Mouse (Mus musculus): ENCODE measurements at regions not wholly inside any gene's neighbourhood (a gene's known extent, or its start where the extent isn't known, plus 50 kb on each side); places are given as distances from the start of the nearest gene placed in this dataset.

DNA sequence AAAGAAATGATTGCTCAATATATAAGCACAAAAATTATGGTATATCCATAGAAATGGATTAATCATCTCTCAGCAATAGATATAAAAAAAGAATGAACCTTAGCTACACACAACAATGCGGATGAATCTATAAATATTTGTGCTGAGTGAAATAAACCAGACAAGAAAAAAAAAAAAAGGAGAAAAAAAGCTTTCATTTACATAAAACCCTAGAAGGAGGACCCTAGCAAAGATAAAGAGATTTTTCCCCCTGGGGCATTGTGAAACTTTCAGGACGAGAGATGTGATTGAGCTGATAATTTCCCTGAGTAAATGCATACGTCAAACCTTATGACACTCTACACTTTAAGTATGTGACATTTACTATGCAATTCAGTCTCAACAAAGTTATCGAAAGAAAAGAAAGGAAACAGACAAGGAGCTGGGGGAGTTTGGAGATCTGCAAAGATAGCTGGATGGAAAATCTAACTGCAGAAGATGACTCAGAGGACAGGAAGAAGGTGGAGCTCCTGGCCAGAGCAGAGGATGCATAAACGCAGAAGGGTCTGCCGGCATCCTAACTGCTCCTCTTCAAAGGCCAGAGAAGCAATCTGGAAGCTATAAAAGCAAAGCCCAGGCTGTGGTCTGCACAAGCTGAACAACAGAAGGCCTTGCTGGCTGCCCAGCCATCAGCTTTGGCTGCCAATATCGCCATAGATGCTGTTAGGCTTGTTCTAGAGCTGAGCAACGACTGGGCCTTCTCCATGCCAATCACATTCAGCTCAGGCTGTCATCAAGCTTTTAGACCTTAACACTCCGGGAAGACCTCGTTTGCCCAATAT lies 115.6 kb upstream of the Nabp1 start:
- Histone ChIP-seq H3K36me3 (ENCODE audit: control insufficient read depth, insufficient read depth, low read length, poor library complexity, severe bottlenecking) (no peaks in the 10 kb centered on the region), H3K4me1 (ENCODE audit: control insufficient read depth, insufficient read depth, low read length) (no peaks in the 10 kb centered on the region), H3K27me3 (ENCODE audit: control insufficient read depth, insufficient read depth, low read length, poor library complexity, severe bottlenecking) (0 out of 2 replicates have a peak, but pooled peaks cover 1% of the 10 kb centered on the region), H3K9me3 (replicated peaks; ENCODE audit: control insufficient read depth, insufficient read depth, low read length, poor library complexity, severe bottlenecking) (no peaks in the 10 kb centered on the region), H3K4me3 (ENCODE audit: low read depth, low read length) (no peak overlapping the region), H3K27ac (ENCODE audit: insufficient read depth, low read length) (no peak overlapping the region), H3K9ac (ENCODE audit: low read depth, poor library complexity, severe bottlenecking) (no peak overlapping the region)
- TF ChIP-seq POLR2A (IDR thresholded peaks at IDR 0.05; ENCODE audit: insufficient read depth, low read length) (no peak), CTCF (IDR thresholded peaks at IDR 0.05; ENCODE audit: low read depth, low read length) (no peak), EP300 (IDR thresholded peaks at IDR 0.05; ENCODE audit: insufficient read depth, low read depth, low read length) (no peak)

DNA sequence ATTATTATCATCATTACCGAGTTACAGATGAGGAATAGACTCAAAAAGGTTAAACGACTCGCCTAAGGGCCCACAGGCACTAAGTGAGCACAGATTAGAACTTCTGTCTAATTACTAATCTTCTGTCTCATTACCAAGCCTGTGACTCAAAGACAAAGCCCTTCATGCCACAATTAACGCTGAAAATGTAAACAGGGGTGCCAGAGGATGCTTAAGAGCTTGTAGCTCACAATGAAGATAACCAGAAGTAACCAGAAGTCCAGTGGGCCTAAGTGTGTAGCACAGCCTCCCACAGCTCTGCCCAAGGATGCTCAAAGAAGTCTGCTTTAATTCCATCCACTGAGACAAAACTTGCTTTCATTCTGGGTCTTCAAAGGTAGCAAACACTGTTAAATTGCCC lies 113.7 kb upstream of the Nabp1 start:
- Histone ChIP-seq H3K4me1 (ENCODE audit: control insufficient read depth, insufficient read depth, low read length) (no peaks in the 10 kb centered on the region), H3K36me3 (ENCODE audit: control insufficient read depth, insufficient read depth, low read length, poor library complexity, severe bottlenecking) (no peaks in the 10 kb centered on the region), H3K27ac (ENCODE audit: insufficient read depth, low read length) (no peak overlapping the region), H3K9ac (ENCODE audit: low read depth, poor library complexity, severe bottlenecking) (no peak overlapping the region), H3K27me3 (ENCODE audit: control insufficient read depth, insufficient read depth, low read length, poor library complexity, severe bottlenecking) (0 out of 2 replicates have a peak, but pooled peaks cover 1% of the 10 kb centered on the region), H3K9me3 (replicated peaks; ENCODE audit: control insufficient read depth, insufficient read depth, low read length, poor library complexity, severe bottlenecking) (no peaks in the 10 kb centered on the region), H3K4me3 (ENCODE audit: low read depth, low read length) (no peak overlapping the region)
- TF ChIP-seq EP300 (IDR thresholded peaks at IDR 0.05; ENCODE audit: insufficient read depth, low read depth, low read length) (no peak), CTCF (IDR thresholded peaks at IDR 0.05; ENCODE audit: low read depth, low read length) (no peak), POLR2A (IDR thresholded peaks at IDR 0.05; ENCODE audit: insufficient read depth, low read length) (no peak)

DNA sequence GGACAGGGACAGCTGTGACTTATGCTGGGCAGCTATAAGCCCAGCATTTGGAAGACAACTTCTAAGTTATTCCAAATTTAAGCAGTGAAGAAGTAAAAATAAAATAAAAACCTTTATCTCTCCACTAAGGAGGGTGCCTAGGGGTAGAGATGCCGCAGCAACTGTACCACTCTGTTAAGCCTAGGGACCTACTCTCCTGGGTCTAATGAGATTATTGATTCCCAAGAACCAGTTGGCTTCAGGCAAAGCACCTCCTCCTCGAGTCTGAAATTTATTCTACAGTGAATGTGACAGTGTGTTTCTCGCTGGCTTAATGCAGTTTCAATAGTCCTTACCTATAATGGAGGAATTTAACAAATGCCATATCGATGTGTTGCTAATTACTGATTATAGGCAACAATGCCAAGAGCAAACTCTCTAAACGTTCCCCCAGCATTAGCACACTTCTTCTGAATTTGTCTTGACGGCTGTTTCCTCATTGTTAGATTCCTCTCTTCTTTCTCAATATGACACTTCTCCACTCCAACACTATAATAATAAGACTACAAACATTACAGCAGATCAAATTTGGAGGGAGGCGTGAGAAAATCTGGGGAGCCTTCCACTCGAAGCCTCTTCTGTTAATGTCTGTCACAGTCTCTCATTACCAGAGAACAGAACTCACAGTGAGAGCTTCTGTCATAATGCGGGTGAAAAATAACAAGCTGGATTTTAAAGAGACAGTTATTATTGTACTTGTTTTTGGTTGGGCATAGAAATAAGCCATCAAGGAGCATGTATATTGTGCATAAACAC lies 112.6 kb upstream of the Nabp1 start:
- no peak overlapping the region for H3K4me3 ChIP-seq (ENCODE audit: low read depth, low read length)
- TF ChIP-seq EP300 (IDR thresholded peaks at IDR 0.05; ENCODE audit: insufficient read depth, low read depth, low read length): no peak
- TF ChIP-seq CTCF (IDR thresholded peaks at IDR 0.05; ENCODE audit: low read depth, low read length): no peak
- no peak for TF ChIP-seq POLR2A (IDR thresholded peaks at IDR 0.05; ENCODE audit: insufficient read depth, low read length)
- 0 out of 2 replicates have a peak, but pooled peaks cover 1% of the 10 kb centered on the region for H3K27me3 ChIP-seq (ENCODE audit: control insufficient read depth, insufficient read depth, low read length, poor library complexity, severe bottlenecking)
- no peak overlapping the region for H3K27ac ChIP-seq (ENCODE audit: insufficient read depth, low read length)
- no peaks in the 10 kb centered on the region for H3K36me3 ChIP-seq (ENCODE audit: control insufficient read depth, insufficient read depth, low read length, poor library complexity, severe bottlenecking)
- H3K9me3 ChIP-seq (replicated peaks; ENCODE audit: control insufficient read depth, insufficient read depth, low read length, poor library complexity, severe bottlenecking): no peaks in the 10 kb centered on the region
- H3K4me1 ChIP-seq (ENCODE audit: control insufficient read depth, insufficient read depth, low read length): no peaks in the 10 kb centered on the region
- H3K9ac ChIP-seq (ENCODE audit: low read depth, poor library complexity, severe bottlenecking): no peak overlapping the region

DNA sequence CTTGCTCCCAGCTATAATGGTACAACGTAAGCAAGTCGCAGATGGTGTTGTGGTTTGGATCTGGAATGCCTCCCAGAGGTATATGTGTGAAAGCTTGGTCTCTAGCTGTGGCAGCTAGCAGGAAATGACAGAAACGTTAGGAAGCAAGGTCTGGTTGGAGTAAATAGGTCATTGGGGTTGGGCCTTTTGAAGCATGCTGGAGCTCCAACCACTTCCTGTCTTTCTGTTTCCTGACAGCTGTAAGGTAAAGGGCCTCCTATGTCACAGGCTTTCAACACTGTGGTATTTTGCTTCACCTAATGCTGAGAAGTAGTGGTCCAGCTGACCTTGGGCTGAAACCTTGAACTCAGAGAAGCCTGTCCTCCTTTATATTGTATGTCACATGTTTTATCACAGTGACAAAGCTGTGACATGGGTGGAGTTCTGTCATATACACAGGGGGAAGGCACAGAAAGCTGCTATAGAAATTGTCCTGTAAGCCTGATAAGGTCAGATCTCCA lies 106.8 kb upstream of the Nabp1 start:
- Histone ChIP-seq H3K9ac (ENCODE audit: low read depth, poor library complexity, severe bottlenecking) (no peak overlapping the region), H3K4me3 (ENCODE audit: low read depth, low read length) (no peak overlapping the region), H3K36me3 (ENCODE audit: control insufficient read depth, insufficient read depth, low read length, poor library complexity, severe bottlenecking) (no peaks in the 10 kb centered on the region), H3K4me1 (ENCODE audit: control insufficient read depth, insufficient read depth, low read length) (no peaks in the 10 kb centered on the region), H3K27ac (ENCODE audit: insufficient read depth, low read length) (no peak overlapping the region), H3K27me3 (ENCODE audit: control insufficient read depth, insufficient read depth, low read length, poor library complexity, severe bottlenecking) (no peaks in the 10 kb centered on the region; the same call in 1 of the 2 replicates), H3K9me3 (replicated peaks; ENCODE audit: control insufficient read depth, insufficient read depth, low read length, poor library complexity, severe bottlenecking) (no peaks in the 10 kb centered on the region)
- TF ChIP-seq EP300 (IDR thresholded peaks at IDR 0.05; ENCODE audit: insufficient read depth, low read depth, low read length) (no peak), POLR2A (IDR thresholded peaks at IDR 0.05; ENCODE audit: insufficient read depth, low read length) (no peak), CTCF (IDR thresholded peaks at IDR 0.05; ENCODE audit: low read depth, low read length) (no peak)

DNA sequence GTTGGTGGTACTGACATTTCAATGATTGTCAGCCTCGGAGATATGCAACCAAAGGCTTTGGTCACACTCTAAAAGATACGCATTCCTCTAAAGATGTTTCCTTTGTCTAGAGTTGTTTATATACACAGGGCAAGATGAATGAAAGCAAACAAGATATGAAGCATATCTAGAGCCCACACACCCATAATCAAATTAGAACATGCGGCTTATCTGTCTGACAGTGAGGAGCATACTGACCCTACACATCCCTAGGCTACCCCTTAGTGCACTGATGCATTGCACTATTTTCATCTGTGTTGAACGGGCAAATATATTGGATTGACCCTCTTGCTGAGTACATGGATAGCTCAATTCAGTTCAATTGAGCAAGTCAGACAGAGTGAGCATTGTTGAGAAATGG lies 105.6 kb upstream of the Nabp1 start:
- Histone ChIP-seq H3K4me1 (ENCODE audit: control insufficient read depth, insufficient read depth, low read length) (no peaks in the 10 kb centered on the region), H3K9me3 (replicated peaks; ENCODE audit: control insufficient read depth, insufficient read depth, low read length, poor library complexity, severe bottlenecking) (no peaks in the 10 kb centered on the region), H3K27me3 (ENCODE audit: control insufficient read depth, insufficient read depth, low read length, poor library complexity, severe bottlenecking) (no peaks in the 10 kb centered on the region; the same call in 1 of the 2 replicates), H3K4me3 (ENCODE audit: low read depth, low read length) (no peak overlapping the region), H3K36me3 (ENCODE audit: control insufficient read depth, insufficient read depth, low read length, poor library complexity, severe bottlenecking) (no peaks in the 10 kb centered on the region), H3K27ac (ENCODE audit: insufficient read depth, low read length) (no peak overlapping the region), H3K9ac (ENCODE audit: low read depth, poor library complexity, severe bottlenecking) (no peak overlapping the region)
- no peak for TF ChIP-seq POLR2A (IDR thresholded peaks at IDR 0.05; ENCODE audit: insufficient read depth, low read length)
- TF ChIP-seq CTCF (IDR thresholded peaks at IDR 0.05; ENCODE audit: low read depth, low read length): no peak
- no peak for TF ChIP-seq EP300 (IDR thresholded peaks at IDR 0.05; ENCODE audit: insufficient read depth, low read depth, low read length)

Measured in ES-Bruce4 (cell line).